Mouse (Mus musculus) c-Kit-negative CD71-positive TER-119-positive erythroid progenitor cells, embryonic 14.5 days (primary cell): Measurements from ENCODE around the gene Dnah1.

Source experiments
- DNase-seq: peaks from one replicate; pipeline ENCODE4 v3.0.0-alpha.2; 2013; ENCODE audit warnings: low read depth, low spot score

The Dnah1 gene

GRCm38 (mm10) chr14:31233996-31234591 is 89.6 kb downstream of the Dnah1 start:
- DNase-seq, result peak; percentile 46

- DNase-seq, result no peak
These were observed 90.4 kb downstream of the Dnah1 start for GRCm38 (mm10) chr14:31233070-31233995.

DNA sequence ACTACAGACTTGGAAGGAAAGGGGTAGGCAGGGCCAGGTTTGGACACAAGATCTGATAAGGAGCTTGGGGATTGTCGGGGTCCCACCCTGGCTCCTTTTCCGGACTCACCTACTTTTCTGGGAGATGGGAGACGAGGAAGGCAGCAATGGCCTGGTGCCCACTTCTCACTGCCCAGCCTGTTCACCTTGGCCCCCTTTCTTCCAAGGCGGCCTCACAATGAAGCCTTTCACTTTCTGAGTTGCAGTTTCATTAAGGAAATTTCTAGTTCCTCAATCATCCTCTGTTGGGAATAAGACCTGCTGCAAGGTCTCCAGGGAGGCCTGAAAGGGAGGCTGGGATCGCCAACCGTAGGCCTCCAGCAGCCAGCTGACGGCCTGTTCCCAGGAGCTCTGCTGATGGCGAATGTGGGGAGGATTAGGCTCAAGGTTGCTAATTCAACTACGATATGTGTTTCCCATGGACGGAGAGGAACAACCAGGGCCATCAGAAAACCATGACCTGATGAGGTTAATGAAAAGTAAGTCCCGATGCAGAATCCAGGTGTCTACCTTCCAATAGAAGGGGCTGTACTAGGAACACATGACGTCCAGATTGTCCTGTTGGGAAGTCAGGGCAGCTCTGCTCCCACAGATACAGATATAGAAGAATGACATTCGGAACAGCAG is 91.2 kb downstream of the Dnah1 start:
- DNase-seq, result no peak

GRCm38 (mm10) chr14:31230442-31230841 is 93.3 kb downstream of the Dnah1 start:
- no peak for DNase-seq

DNA sequence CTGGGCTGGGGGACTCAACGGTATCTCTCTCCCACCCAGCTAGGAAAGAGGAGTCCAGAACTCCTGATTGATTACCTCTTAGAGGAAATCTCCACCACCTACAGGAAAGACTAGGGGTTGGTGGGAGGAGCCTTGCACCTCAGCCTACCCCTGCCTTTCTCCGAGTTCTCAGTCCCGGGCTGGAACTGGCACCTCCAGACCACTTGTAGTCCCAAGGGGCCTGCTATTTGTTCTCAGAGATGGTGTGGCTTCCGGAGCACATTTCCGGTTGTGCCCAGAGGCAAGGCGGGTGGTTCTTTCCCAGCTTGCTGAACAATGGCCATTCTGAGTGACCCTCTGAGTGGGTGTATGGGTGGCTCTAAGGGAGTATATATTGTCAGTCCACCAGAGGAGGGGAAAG is 95.5 kb downstream of the Dnah1 start:
- DNase-seq, result no peak

- no peak for DNase-seq
These were observed 96.7 kb downstream of the Dnah1 start for GRCm38 (mm10) chr14:31226978-31227377.

GRCm38 (mm10) chr14:31217666-31218065 is 106.0 kb downstream of the Dnah1 start, which contains the start of gene Sema3g:
Gene Sema3g (plus strand): TSS chr14:31217860.
- DNase-seq, result no peak

DNA sequence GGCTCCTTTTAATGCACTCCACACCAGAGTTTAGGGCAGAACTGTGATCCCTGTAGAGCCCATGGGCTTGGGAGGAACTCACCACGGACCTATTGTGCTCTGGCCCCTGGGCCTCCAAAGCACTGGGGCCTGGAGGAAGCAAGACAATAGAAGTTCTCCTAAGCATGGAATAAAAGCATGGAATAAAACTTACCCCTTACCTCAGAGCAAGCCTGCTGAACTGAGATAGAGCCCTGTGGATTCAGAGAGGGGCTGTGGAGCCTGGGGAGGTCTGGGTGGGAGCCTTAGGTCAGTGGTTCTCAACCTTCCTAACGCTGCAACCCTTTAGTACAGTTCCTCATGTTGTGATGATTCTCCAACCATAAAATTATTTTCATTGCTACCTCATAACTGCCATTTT is 106.8 kb downstream of the Dnah1 start, which contains the start of gene Nisch:
TSS of gene Nisch (minus strand) at position 101 of the 400 bp plus-strand sequence.
- DNase-seq, result no peak

- DNase-seq, result peak; percentile 46
These were observed 108.3 kb downstream of the Dnah1 start for GRCm38 (mm10) chr14:31215157-31216002.

GRCm38 (mm10) chr14:31214684-31215083 is 109.0 kb downstream of the Dnah1 start:
- DNase-seq, result no peak

DNA sequence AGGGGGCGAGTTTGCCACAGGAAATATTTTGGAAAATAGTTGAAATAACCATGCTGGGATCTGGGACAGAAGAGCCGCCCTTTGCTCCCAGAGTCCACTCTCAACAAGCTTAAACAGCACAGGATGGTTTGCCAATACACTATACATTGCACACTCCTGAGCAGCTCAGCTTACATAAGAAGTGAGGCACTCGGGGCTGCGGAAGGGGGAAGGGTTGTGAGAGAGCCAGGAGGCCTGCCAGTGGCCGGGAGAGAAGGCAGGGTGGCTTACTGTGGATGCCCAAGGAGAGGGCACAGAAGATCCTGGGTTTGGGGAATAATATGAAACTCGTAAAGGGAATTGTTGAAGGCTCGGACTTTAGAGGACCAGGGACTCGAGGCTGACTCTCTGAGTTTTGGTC is 109.8 kb downstream of the Dnah1 start:
- no peak for DNase-seq

GRCm38 (mm10) chr14:31212499-31212898 is 111.2 kb downstream of the Dnah1 start:
- no peak for DNase-seq

GRCm38 (mm10) chr14:31211854-31212253 is 111.8 kb downstream of the Dnah1 start:
- no peak for DNase-seq
